Mouse (Mus musculus) erythroblast, embryonic 14.5 days (primary cell): ENCODE data around the gene Anks1b.

Experiments used
- GATA1 ChIP-seq: IDR thresholded peaks from 2 replicates; pipeline ENCODE4 v1.6.1; 2012; ENCODE audit warnings: low read length, inconsistent platforms, mixed read lengths
- TAL1 ChIP-seq: IDR thresholded peaks from 3 replicates; pipeline ENCODE4 v1.6.1; 2012; ENCODE audit warnings: low read length, inconsistent platforms, mixed read lengths

DNA sequence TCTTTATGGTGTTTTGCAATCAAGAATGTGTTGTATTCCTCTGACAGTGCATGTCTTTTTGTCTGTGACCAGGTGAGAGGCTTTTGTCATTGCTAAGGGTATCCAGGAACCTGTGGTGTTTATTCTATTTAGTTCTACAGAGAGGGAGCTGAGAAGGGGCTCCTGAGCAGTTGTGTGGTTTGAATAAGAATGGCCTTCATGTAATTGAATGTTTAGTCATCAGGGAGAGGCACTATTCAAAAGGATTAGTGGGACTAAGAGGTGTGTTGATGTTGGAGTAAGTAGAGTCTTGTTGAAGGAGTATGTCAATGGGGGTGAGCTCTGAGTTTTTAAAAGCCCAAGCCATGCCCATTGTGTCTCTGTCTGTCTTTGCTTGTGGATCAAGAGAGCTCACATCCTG, 264.2 kb downstream of the Anks1b start:
- TF ChIP-seq TAL1 (no peak), GATA1 (no peak)
